Mouse (Mus musculus) CH12.LX (cell line): ENCODE data around the gene Arhgef3. TPM values are rescaled to one million over a fixed set of nuclear protein-coding genes. Genes with fewer than 3 reads are reported as not detected.

ENCODE experiments used
- DNase-seq: peaks from one replicate; pipeline ENCODE4 v3.0.0-alpha.2; 2013; ENCODE audit errors: extremely low read depth
- H3K27ac ChIP-seq: 2 replicates; pipeline ENCODE4 v1.5.1; 2012; ENCODE audit warnings: low read depth, mild to moderate bottlenecking, control low read depth, moderate library complexity; ENCODE audit not compliant: insufficient read depth
- H3K27me3 ChIP-seq: replicated peaks from 2 replicates; pipeline ENCODE3; 2012; ENCODE audit warnings: inconsistent platforms
- H3K36me3 ChIP-seq, 2 experiments: replicated peaks in 1 of 2; 2 replicates each; pipeline versions ENCODE3 to v1.6.1; 2012; ENCODE audit warnings: inconsistent platforms in 1 of 2, low read length in 1 of 2, mild to moderate bottlenecking in 1 of 2, mixed read lengths in 1 of 2, moderate library complexity in 1 of 2; ENCODE audit not compliant: control insufficient read depth in 1 of 2, insufficient read depth in 1 of 2
- H3K4me1 ChIP-seq, 2 experiments: 2 replicates each; pipeline ENCODE4 v1.6.1; 2012; ENCODE audit warnings: inconsistent platforms in 1 of 2, moderate library complexity in 1 of 2; ENCODE audit not compliant: insufficient read depth in 2 of 2, control insufficient read depth in 1 of 2
- H3K4me2 ChIP-seq: 2 replicates; pipeline ENCODE4 v1.6.1; 2012; ENCODE audit warnings: low read depth, mild to moderate bottlenecking, control low read depth; ENCODE audit not compliant: poor library complexity, insufficient read depth, severe bottlenecking
- H3K4me3 ChIP-seq, 3 experiments: fragments of 150-350 bp in 1 of 3; sonication (generic) in 1 of 3; replicated peaks in 1 of 3; 2 replicates each; pipeline versions ENCODE3 to v1.5.1; 2011 to 2012; ENCODE audit warnings: low read depth in 2 of 3, low read length in 2 of 3, mild to moderate bottlenecking in 2 of 3, moderate library complexity in 2 of 3, control low read depth in 1 of 3, improper control_type of control experiment in 1 of 3, inconsistent platforms in 1 of 3, mixed read lengths in 1 of 3; ENCODE audit not compliant: poor library complexity in 1 of 3
- H3K79me2 ChIP-seq: replicated peaks from 2 replicates; pipeline ENCODE4 v1.6.1; 2012; ENCODE audit warnings: mild to moderate bottlenecking, moderate library complexity; ENCODE audit not compliant: control insufficient read depth, poor library complexity, insufficient read depth, severe bottlenecking; ENCODE audit errors: extremely low read depth
- H3K9ac ChIP-seq: 2 replicates; pipeline ENCODE4 v1.6.1; 2012; ENCODE audit warnings: low read depth, mild to moderate bottlenecking, control low read depth, moderate library complexity; ENCODE audit not compliant: insufficient read depth
- H3K9me3 ChIP-seq: replicated peaks from 2 replicates; pipeline ENCODE3; 2012; ENCODE audit warnings: low read length, inconsistent platforms, mixed read lengths
- BHLHE40 ChIP-seq: IDR thresholded peaks from 2 replicates; pipeline ENCODE4 v1.6.1; 2011; ENCODE audit warnings: mild to moderate bottlenecking, low read depth, low read length, improper control_type of control experiment
- CHD1 ChIP-seq: IDR thresholded peaks from 2 replicates; pipeline ENCODE4 v1.6.1; 2012; ENCODE audit warnings: low read depth, low read length, improper control_type of control experiment, inconsistent platforms
- CHD2 ChIP-seq: IDR thresholded peaks from 2 replicates; pipeline ENCODE4 v1.6.1; 2011; ENCODE audit warnings: low read length, improper control_type of control experiment
- CTCF ChIP-seq, 2 experiments: IDR thresholded peaks in 1 of 2; conservative IDR thresholded peaks in 1 of 2; 2 replicates each; pipeline ENCODE4 v1.5.1; 2011 to 2012; ENCODE audit warnings: low read depth in 2 of 2, low read length in 2 of 2, improper control_type of control experiment in 1 of 2, inconsistent platforms in 1 of 2, mild to moderate bottlenecking in 1 of 2, moderate library complexity in 1 of 2
- E2F4 ChIP-seq: IDR thresholded peaks from 2 replicates; pipeline ENCODE4 v1.6.1; 2011; ENCODE audit warnings: low read depth, low read length, improper control_type of control experiment; ENCODE audit not compliant: insufficient replicate concordance
- ELF1 ChIP-seq: IDR thresholded peaks from 2 replicates; pipeline ENCODE4 v1.6.1; 2014; ENCODE audit warnings: low read depth, mild to moderate bottlenecking, inconsistent platforms, low read length, improper control_type of control experiment
- EP300 ChIP-seq: IDR thresholded peaks from 2 replicates; pipeline ENCODE4 v1.6.1; 2011; ENCODE audit warnings: low read length, improper control_type of control experiment
- ETS1 ChIP-seq: conservative IDR thresholded peaks from 2 replicates; pipeline ENCODE4 v1.6.1; 2012; ENCODE audit warnings: low read depth, mild to moderate bottlenecking, inconsistent platforms, low read length, improper control_type of control experiment, moderate library complexity
- GABPA ChIP-seq: IDR thresholded peaks from 2 replicates; pipeline ENCODE4 v1.6.1; 2012; ENCODE audit warnings: low read depth, low read length, improper control_type of control experiment, inconsistent platforms; ENCODE audit not compliant: insufficient replicate concordance
- HCFC1 ChIP-seq: IDR thresholded peaks from 2 replicates; pipeline ENCODE4 v1.6.1; 2012; ENCODE audit warnings: low read depth, mild to moderate bottlenecking, inconsistent platforms, low read length, improper control_type of control experiment
- IRF4 ChIP-seq: IDR thresholded peaks from 2 replicates; pipeline ENCODE4 v1.6.1; 2014; ENCODE audit warnings: low read depth, mild to moderate bottlenecking, inconsistent platforms, low read length, improper control_type of control experiment
- JUN ChIP-seq: IDR thresholded peaks from 2 replicates; pipeline ENCODE4 v1.6.1; 2011; ENCODE audit warnings: low read depth, mild to moderate bottlenecking, low read length, improper control_type of control experiment, moderate library complexity; ENCODE audit not compliant: insufficient read depth
- JUND ChIP-seq: conservative IDR thresholded peaks from 2 replicates; pipeline ENCODE4 v1.6.1; 2011; ENCODE audit warnings: low read depth, low read length, improper control_type of control experiment
- KAT2A ChIP-seq: IDR thresholded peaks from 2 replicates; pipeline ENCODE4 v1.6.1; 2012; ENCODE audit warnings: low read length, improper control_type of control experiment, inconsistent platforms; ENCODE audit not compliant: insufficient replicate concordance
- MAFK ChIP-seq: IDR thresholded peaks from 2 replicates; pipeline ENCODE4 v1.6.1; 2011; ENCODE audit warnings: low read length, improper control_type of control experiment; ENCODE audit not compliant: insufficient replicate concordance
- MAX ChIP-seq: IDR thresholded peaks from 2 replicates; pipeline ENCODE4 v1.6.1; 2011; ENCODE audit warnings: low read length, improper control_type of control experiment
- MAZ ChIP-seq: IDR thresholded peaks from 2 replicates; pipeline ENCODE4 v1.6.1; 2012; ENCODE audit warnings: low read depth, mild to moderate bottlenecking, inconsistent platforms, low read length, improper control_type of control experiment, moderate library complexity
- MEF2A ChIP-seq: IDR thresholded peaks from 2 replicates; pipeline ENCODE4 v1.6.1; 2014; ENCODE audit warnings: low read depth, mild to moderate bottlenecking, inconsistent platforms, low read length, improper control_type of control experiment, borderline replicate concordance
- MXI1 ChIP-seq: IDR thresholded peaks from 2 replicates; pipeline ENCODE4 v1.6.1; 2011; ENCODE audit warnings: mild to moderate bottlenecking, low read depth, low read length, improper control_type of control experiment
- MYC ChIP-seq: IDR thresholded peaks from 2 replicates; pipeline ENCODE4 v1.6.1; 2011; ENCODE audit warnings: low read depth, mild to moderate bottlenecking, improper control_type of control experiment, low read length
- NELFE ChIP-seq: IDR thresholded peaks from 2 replicates; pipeline ENCODE4 v1.6.1; 2011; ENCODE audit warnings: low read depth, low read length, improper control_type of control experiment
- NRF1 ChIP-seq: IDR thresholded peaks from 2 replicates; pipeline ENCODE4 v1.6.1; 2014; ENCODE audit warnings: low read depth, mild to moderate bottlenecking, inconsistent platforms, low read length, improper control_type of control experiment, moderate library complexity
- PAX5 ChIP-seq: IDR thresholded peaks from 2 replicates; pipeline ENCODE4 v1.6.1; 2012; ENCODE audit warnings: low read length, inconsistent platforms, mixed read lengths
- POLR2A ChIP-seq: IDR thresholded peaks from 2 replicates; pipeline ENCODE4 v1.6.1; 2011; ENCODE audit warnings: low read depth, mild to moderate bottlenecking, improper control_type of control experiment, low read length
- POLR2AphosphoS2 ChIP-seq: IDR thresholded peaks from 2 replicates; pipeline ENCODE4 v1.6.1; 2011; ENCODE audit warnings: low read depth, low read length, improper control_type of control experiment
- RAD21 ChIP-seq: IDR thresholded peaks from 2 replicates; pipeline ENCODE4 v1.6.1; 2011; ENCODE audit warnings: low read depth, mild to moderate bottlenecking, low read length, improper control_type of control experiment, moderate library complexity
- RCOR1 ChIP-seq: conservative IDR thresholded peaks from 2 replicates; pipeline ENCODE4 v1.6.1; 2012; ENCODE audit warnings: low read depth, mild to moderate bottlenecking, inconsistent platforms, low read length, improper control_type of control experiment
- SIN3A ChIP-seq: IDR thresholded peaks from 2 replicates; pipeline ENCODE4 v1.6.1; 2012; ENCODE audit warnings: low read length, improper control_type of control experiment, inconsistent platforms
- SMC3 ChIP-seq: IDR thresholded peaks from 2 replicates; pipeline ENCODE4 v1.6.1; 2011; ENCODE audit warnings: low read depth, low read length, improper control_type of control experiment
- TBP ChIP-seq: conservative IDR thresholded peaks from 2 replicates; pipeline ENCODE4 v1.6.1; 2011; ENCODE audit warnings: low read depth, low read length, improper control_type of control experiment
- TCF12 ChIP-seq: IDR thresholded peaks from 2 replicates; pipeline ENCODE4 v1.6.1; 2014; ENCODE audit warnings: low read depth, mild to moderate bottlenecking, inconsistent platforms, low read length, improper control_type of control experiment
- UBTF ChIP-seq: IDR thresholded peaks from 2 replicates; pipeline ENCODE4 v1.6.1; 2012; ENCODE audit warnings: low read depth, mild to moderate bottlenecking, inconsistent platforms, low read length, improper control_type of control experiment, moderate library complexity
- USF1 ChIP-seq: IDR thresholded peaks from 2 replicates; pipeline ENCODE4 v1.6.1; 2014; ENCODE audit warnings: low read depth, mild to moderate bottlenecking, inconsistent platforms, low read length, improper control_type of control experiment
- USF2 ChIP-seq: conservative IDR thresholded peaks from 2 replicates; pipeline ENCODE4 v1.6.1; 2011; ENCODE audit warnings: low read depth, low read length, improper control_type of control experiment
- ZC3H11A ChIP-seq: IDR thresholded peaks from 2 replicates; pipeline ENCODE4 v1.6.1; 2012; ENCODE audit warnings: low read depth, mild to moderate bottlenecking, inconsistent platforms, low read length, improper control_type of control experiment
- ZKSCAN1 ChIP-seq: IDR thresholded peaks from 2 replicates; pipeline ENCODE4 v1.6.1; 2012; ENCODE audit warnings: low read depth, inconsistent platforms, low read length, improper control_type of control experiment, borderline replicate concordance
- ZMIZ1 ChIP-seq: IDR thresholded peaks from 2 replicates; pipeline ENCODE4 v1.6.1; 2012; ENCODE audit warnings: low read depth, mild to moderate bottlenecking, inconsistent platforms, low read length, improper control_type of control experiment
- ZNF384 ChIP-seq: IDR thresholded peaks from 2 replicates; pipeline ENCODE4 v1.6.1; 2012; ENCODE audit warnings: low read depth, low read length, improper control_type of control experiment, inconsistent platforms
- dilution Hi-C: fragments of 300-500 bp; cut with MboI; formaldehyde crosslinking; loops from 2 replicates; pipeline ENCODE4 v1.14.3; 2020; ENCODE audit warnings: low sequenced_read_pairs; ENCODE audit not compliant: extremely low pct_unique_long_range_greater_than_20kb, extremely low pct_ligation_motif_present
- in situ Hi-C: fragments of 300-500 bp; cut with MboI; formaldehyde crosslinking; loops from 3 replicates; pipeline ENCODE4 v1.14.3; 2019; ENCODE audit warnings: low sequenced_read_pairs, low pct_ligation_motif_present, low pct_unique_long_range_greater_than_20kb, mixed read lengths
- polyA plus RNA-seq: library from polyadenylated mRNA; unstranded; fragments of >175 nt; gene quantifications from 2 replicates; pipeline ENCODE4 v1.2.1, GENCODE M21; 2012; ENCODE audit warnings: low read depth; ENCODE audit not compliant: insufficient read length
- total RNA-seq, 2 experiments: library from RNA; depleted of rRNA; stranded (reverse); fragments of 300-350 nt in 1 of 2; fragments of >200 nt in 1 of 2; gene quantifications; 2 replicates each; pipeline ENCODE4 v1.2.3; 2012 to 2014

Gene Arhgef3
- total and polyA plus RNA-seq, 3 experiments, result 0.51 to 0.64 (median 0.62) TPM

DNA sequence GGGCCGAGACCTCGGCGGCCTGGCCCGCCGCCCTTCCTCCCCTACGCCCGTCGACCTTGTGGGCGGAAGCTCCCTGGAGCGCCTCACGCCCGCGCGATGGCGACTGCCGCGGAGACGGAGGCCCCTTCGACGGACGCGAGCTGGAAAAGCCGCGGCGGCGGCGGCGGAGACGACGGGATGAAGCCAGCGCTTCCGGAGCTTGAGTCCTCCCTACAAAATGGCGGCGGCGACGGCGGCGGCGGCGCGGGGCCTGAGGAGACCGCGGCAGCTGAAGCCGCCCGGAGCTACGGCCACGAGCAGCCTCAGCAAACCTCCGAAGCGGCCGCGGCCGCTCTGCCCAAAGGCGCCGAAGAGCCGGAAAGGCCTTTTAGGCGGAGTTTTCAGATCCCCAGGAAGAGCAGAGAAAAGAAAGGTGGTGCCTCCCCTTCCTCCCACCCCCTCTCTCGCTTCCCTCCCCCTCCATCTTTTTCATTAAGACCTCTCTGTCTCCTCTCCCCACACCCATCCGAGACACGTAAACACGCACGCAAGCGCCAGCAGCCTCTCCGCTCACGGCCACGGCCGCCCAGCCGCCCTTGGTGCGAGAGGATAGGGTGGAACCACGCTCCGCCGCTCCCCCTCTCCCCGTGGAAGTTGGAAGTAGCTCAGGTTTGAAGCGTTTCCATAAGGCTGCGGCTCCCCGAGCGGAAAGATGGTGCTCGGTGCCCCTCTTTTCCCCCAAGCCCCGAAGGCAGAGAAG, 314.4 kb downstream of the Arhgef3 start:
- H3K9me3 ChIP-seq, result peaks cover 25% of the 10 kb centered on the region
- peak overlapping the region; percentile 36 to 95 (median 70) for H3K4me3 ChIP-seq
- peak overlapping the region; percentile 86 for H3K27ac ChIP-seq
- DNase-seq, result peak; percentile 81
- H3K79me2 ChIP-seq, result peaks cover 6% of the 10 kb centered on the region
- in situ Hi-C loops, result loop anchor here (10.0 kb wide), 1 partner anchor 314 kb away; the partner anchor contains the start of gene Arhgef3
- peak; percentile 74 for TF ChIP-seq POLR2A
- no peak for TF ChIP-seq CHD1
- TF ChIP-seq IRF4, result no peak
- TF ChIP-seq ZC3H11A, result no peak
- no peak for TF ChIP-seq PAX5
- TF ChIP-seq NELFE, result peak; percentile 15; the same call in 1 of the 2 replicates
- no peak for TF ChIP-seq MEF2A
- TF ChIP-seq RAD21, result no peak
- 0 out of 2 replicates have a peak, but pooled peaks have one; percentile 49 for TF ChIP-seq MYC
- TF ChIP-seq NRF1, result peak; percentile 62
- TF ChIP-seq GABPA, result no peak
- TF ChIP-seq HCFC1, result peak; percentile 10; the same call in 1 of the 2 replicates
- TF ChIP-seq TCF12, result peak; percentile 33; the same call in 1 of the 2 replicates
- no peak; the same call in 1 of the 2 replicates for TF ChIP-seq MXI1
- no peak for TF ChIP-seq ETS1
- no peak for TF ChIP-seq USF1
- TF ChIP-seq ZKSCAN1, result no peak
- TF ChIP-seq CHD2, result peak; percentile 57
- TF ChIP-seq EP300, result no peak
- no peak for TF ChIP-seq JUND
- TF ChIP-seq ZMIZ1, result no peak
- TF ChIP-seq JUN, result no peak
- peak; percentile 60; the same call in 1 of the 2 replicates for TF ChIP-seq TBP
- no peak for TF ChIP-seq BHLHE40
- TF ChIP-seq ELF1, result peak; percentile 41
- TF ChIP-seq MAZ, result no peak; the same call in 1 of the 2 replicates
- peak; percentile 12; the same call in 1 of the 2 replicates for TF ChIP-seq SIN3A
- no peak for TF ChIP-seq KAT2A
- TF ChIP-seq CTCF (conservative IDR thresholded peaks at IDR 0.05 in 1 of 2, IDR thresholded peaks at IDR 0.05 in 1 of 2; ENCODE audit: low read depth in 2 of 2, low read length in 2 of 2), result no peak
- TF ChIP-seq ZNF384, result no peak
- no peak for TF ChIP-seq USF2
- TF ChIP-seq SMC3, result no peak
- no peak for TF ChIP-seq E2F4
- TF ChIP-seq MAX, result no peak
- TF ChIP-seq MAFK, result no peak
- TF ChIP-seq RCOR1, result no peak
- no peak for TF ChIP-seq POLR2AphosphoS2
- TF ChIP-seq UBTF, result peak; percentile 38
- dilution Hi-C loops, result no loop called here
- H3K36me3 ChIP-seq, result peaks cover 1 to 26% of the 10 kb centered on the region in 2 experiments
- H3K4me2 ChIP-seq, result peak overlapping the region; percentile 57; the same call in 1 of the 2 replicates
- peak overlapping the region; percentile 74 for H3K9ac ChIP-seq
- peaks cover 0 to 9% of the 10 kb centered on the region in 2 experiments; a peak in 2 of 4 replicates for H3K4me1 ChIP-seq
- no peaks in the 10 kb centered on the region for H3K27me3 ChIP-seq
